Mouse (Mus musculus): ENCODE results near the gene Mapk3.
"Not testable (repeated sequence)": the region's sequence is repeated elsewhere in the genome, so short reads cannot be mapped to it uniquely, and the experiment has no call there.

The Mapk3 gene

DNA sequence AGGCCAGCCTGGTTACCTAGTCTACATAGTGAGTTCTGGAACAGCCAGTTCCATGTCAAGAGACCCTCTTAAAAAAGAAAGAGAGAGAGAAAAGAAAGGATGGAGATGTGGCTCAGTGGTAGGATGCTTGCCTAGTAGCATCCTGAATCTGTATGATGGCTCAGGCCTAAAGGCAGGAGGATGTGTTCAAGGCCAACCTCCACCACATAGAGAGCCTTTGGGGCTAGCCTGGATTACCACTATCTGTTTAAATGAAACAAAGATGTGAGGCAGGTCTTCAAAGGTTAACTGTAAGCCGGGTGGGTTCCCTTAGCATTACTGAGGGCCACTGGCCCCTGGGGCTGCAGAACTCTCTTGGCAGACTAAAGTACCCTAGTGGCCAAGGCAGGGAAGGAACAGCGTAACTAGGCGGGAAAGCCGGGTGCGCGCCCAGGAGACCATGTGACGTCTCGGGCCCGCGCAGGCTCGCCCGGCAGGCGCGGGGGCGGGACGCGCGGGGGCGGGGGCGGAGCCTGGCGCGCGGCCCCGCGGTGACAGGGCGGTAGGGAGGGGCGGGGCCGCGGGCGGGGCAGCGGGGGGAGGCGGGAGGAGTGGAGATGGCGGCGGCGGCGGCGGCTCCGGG lies at the start of gene Mapk3:
Gene Mapk3 (plus strand): TSS at position 552 of the 622 bp plus-strand sequence.
- peak; percentile 99 for DNase-seq

DNA sequence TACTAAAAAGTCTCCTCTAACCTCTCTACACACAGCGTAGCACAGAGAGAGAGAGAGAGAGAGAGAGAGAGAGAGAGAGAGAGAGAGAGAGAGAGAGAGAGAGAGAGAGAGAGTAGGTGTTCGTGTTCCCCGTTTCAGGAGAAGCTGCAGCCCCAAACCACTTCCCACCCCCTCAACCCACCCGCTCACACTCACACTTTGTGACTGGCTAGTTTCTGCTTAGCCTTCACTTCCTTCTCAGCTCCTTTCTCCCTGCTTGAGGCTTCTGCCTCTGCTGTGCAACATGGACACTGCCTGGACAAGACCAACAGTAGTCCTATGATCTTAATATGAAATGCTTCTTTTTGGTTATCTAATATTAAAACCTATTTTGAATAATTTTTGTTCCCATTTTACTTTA lies 49.1 kb upstream of the Mapk3 start:
- DNase-seq = peak; percentile 29

DNA sequence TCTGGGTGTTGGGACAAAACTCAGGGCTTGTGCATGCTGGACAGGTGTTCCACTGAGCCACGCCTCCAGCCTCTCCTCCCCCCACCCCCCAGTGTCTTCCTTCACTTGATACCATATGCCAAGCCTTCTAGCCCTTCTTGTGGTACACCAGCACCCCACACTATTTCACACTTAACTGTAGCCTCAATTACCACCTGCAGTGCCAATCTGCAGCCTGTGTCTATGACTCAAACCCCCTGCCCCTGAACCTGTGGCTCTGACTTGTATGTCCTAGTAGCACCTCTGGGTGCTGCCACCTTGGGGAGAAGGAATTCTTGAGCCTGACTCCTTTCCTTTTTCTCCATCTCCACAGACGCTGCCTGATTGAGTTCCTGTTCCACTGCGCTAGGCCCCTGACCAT lies 47.5 kb upstream of the Mapk3 start:
- peak; percentile 68 for DNase-seq

DNA sequence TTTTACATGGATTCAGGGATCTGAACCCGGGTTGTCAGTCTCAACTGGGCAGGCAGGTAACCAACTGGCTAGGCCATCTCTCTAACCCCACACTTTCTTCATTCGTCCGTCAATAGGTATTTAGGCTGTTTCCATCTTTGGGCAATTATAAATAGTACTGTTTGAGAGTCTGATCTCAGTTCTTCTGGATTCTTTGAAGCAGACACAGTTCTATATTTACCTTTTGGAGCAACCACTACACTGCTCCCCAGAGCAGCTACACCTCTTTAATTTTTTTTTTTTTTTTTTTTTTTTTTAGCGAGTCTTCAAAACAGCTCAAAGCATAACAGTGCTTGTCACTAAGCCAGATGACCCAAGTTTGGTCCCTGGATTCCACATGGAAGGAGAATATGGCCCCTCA lies 43.7 kb upstream of the Mapk3 start:
- DNase-seq = no peak

DNA sequence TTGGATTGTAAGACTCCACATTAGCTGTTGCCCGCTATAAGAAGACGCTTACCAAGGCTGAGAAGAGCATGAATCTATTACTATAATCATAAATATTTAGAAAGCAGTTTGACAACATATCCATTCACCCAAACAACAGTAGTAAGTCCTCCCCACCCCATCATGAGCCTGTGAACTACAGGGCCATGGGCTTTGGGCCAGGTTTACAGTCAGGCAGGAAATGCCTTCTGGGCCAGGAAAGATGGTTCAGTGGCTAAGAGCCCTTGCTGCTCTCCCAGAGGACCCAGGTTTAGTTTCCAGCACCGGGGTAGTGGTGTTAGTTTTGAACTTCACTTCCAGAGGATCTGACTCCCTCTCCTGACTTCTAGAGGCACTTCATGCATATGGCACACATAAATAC lies 41.8 kb upstream of the Mapk3 start:
- no peak for DNase-seq

DNA sequence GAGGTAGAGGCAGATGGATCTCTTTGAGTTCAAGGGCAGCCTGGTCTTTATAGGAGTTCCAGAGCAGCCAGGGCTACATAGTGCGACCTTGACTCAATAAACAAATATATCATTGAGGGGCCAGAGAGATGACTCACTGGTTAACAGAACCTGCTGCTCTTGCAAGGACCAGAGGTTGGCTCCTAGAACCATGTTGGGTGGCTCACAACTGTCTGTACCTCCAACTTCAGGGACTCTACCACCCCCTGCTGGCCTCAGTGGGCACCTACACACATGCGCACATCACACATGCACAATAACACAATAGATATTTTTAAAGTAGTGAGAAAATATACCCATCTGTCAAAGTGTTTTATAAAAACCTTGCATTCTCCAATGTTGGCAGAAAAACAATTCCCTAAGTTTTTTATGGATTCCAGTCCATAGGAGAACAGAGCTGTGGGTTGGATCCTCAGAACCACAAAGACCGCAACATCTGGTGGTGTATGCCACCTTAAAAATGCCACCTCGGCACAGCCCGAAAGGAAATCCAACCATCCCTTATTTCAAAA lies 40.5 kb upstream of the Mapk3 start:
- no peak for DNase-seq

DNA sequence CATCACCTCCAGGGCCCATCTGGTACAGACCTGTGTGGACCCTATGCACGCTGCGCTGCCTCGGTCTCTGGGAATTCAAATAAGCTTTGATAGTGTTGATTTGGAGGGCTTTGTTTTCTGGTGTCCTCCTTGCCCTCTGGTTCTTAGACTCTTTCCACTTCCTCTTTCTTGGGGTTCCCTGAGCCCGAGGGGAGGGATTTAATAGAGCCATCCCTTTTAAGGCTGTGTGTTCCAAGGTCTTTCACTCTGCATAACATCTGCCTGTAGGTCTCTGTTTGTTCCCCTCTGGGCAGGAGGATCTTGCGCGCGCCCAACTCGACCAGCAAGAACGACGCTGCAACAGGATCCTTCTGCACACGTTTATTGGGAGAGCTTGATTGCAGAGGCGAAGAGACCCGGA lies 37.8 kb upstream of the Mapk3 start:
- peak; percentile 89 for DNase-seq

DNA sequence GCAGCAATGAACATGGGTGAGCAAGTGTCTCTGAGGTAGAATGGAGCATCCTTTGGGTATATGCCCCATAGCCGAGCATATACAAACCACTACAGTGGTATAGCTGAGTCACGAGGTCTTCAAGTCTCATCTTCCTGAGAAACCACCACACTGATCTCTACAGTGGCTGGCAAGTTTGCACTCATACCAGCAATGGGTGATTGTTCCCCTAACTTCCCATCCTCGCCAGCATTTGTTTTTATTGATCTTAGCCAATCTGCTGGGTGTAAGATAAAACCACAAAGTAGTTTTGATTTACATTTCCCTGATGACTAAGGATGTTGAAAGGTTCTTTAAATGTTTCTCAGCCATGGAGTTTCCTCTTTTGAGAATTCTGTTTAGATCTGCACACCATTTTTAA lies 34.3 kb upstream of the Mapk3 start:
- DNase-seq = no peak

DNA sequence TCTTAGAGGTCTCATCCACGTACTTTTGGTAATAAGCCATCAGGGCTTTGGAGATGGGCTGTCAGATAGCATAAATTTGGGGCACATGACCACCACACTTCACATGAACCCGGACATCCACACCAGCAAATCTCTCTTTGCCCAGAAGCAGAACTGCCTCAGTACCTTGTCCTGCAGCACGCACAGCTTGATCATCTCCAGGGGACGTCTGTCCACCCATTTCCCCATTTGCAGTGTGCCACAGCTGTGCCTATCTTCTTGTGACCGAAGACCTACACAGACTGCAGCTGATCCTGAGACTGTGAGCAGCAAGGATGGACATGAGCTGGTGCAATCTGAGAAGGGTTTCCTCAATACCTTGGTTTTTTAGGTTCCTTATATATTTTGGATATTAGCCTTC lies 33.7 kb upstream of the Mapk3 start:
- no peak for DNase-seq

DNA sequence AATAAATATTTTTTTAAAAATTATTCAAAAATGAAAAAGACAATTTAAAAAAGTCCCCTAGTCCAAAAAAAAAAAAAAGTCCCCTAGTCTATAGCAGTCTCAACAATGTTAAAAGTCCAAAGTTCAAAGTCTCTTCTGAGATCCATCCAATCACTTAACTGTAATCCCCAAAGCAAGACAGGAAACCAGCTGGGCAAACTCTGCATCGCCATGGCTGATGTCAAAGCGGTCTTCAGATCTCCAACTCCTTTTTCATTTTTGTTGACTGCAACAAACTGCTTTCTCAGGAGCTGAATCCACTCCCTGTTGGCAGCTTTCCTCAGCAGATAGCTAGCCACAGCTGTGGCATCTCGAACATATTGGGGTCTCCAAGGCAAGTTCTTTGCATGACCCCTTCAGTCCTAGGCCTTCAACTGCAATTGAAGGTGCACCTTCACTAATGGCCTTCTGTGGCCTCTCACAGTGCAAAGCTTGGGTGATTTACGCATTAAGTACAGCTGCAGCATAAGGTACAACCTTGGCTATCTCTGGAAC lies 29.1 kb upstream of the Mapk3 start:
- not testable (repeated sequence) for DNase-seq

DNA sequence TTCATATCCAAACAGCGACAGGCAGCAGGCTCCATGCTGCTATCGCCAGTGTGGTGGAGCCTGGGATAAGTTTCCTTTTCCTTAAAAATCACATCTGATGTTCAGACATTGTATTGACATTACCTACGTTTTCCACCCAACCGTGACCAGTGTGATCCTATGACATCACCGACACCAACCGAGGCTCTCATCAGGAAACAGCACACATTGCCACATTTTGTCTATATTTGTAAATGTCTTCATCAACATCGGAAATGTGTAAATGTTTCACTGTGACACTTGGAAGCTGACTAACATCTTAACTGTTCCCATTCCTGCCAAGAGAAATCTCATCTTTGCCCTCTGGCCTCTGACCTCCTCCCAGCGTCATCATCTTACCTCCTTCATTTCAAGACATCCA lies 23.3 kb upstream of the Mapk3 start:
- DNase-seq = no peak

DNA sequence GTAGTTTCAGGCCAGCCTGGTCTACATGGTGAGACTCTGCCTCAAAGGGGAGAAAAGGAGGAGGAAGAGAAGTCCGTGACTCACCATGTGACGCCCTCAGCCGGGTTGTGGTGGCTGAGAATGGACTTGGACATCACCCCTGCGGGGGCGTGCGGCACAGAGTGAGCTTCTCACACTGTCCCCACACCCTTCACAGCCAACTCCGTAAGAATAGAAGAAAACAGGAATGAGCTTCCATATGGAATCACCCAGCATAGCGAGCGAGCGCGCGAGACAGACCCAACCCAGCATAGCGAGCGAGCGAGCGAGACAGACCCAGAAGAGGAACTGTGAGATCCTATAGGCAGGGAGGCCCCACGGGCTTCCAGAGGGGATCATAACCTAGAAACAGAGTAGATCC lies 19.9 kb upstream of the Mapk3 start:
- DNase-seq = no peak

DNA sequence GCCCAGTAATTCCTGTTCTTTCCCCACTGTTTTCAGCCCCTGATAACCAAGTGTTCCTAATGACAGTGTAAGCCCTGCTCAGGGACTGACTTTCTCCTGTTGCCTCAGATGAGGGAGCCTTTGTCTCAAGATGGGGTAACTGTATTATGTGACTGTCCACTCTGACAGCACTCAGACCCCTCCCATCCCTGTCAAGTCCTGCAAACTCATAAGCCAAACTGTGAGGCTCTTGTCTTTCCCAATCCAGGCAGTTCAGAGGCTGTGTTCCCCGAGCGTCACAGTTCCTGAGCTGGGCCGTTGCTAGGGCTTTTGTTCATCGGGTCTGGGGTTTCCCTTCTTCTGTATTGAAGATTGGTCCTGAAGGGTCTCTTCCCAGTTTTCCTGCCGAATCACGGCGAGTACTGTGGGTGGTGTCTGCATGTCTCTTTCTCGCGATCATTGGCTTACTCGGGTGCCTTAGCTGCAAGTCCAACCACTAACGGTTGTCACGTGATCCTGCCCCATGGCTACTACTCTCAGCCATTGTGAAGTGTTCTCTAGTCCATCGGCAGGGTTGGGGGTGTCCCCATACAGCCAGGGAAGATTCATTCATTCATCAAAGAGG lies 19.2 kb upstream of the Mapk3 start:
- DNase-seq = no peak

DNA sequence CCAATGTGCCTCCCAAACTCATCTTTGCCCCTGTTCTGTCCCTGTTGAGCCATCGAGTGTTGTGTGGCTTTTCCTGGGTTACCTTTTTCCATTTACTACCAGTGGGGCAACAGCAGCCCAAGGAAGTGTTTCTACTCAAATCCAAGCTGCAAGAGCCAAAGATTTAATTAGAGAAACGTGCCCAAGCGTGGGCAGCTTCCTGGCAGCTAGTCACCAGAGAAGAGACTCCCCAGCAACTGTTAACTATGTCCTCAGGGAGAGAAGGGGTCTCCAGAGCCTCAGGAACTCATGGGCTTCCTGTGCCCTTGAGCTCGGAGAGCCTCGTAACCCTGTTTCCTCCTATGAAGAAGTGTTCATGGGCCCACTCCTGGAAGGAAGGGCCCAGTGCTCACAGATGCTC lies 18.4 kb upstream of the Mapk3 start:
- peak; percentile 57 for DNase-seq

DNA sequence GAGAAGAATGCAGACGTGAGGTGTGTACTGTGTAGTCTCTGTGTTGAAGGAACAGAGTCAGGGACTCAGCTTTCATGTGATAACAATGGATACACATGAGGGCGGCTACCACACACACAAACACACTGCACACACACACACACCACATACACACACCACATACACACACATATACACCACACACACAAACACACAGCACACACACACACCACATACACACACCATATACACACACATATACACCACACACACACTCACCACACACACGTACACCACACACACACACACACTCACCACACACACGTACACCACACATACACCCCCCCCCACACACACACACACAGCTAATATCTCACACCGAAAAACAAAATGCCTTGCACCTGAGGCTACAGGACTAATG lies 17.9 kb upstream of the Mapk3 start:
- DNase-seq = no peak

DNA sequence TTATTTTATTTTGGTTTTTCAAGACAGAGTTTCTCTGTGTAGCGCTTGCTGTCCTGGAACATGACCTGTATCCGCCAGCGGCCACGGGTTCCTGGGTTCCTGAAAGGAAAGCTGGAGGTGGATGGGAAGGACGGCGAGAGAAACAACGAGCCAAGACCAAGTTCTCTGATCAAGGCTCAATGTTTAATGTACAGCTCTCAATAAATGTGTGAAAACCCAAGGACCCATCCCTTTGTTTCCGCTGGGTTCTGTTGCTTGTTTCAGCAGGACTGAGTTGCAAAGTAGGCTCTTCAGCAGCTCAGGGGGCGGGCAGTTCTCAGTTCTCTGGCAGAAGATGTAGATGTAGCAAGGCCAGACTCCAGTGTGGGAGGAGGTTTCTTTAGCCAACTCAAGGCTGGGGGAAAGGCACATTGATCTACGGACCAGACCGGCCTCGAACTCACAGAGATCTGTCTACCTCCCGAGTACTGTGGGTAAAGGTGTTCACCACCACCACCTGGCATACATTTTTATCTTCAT lies 17.4 kb upstream of the Mapk3 start:
- peak; percentile 61 for DNase-seq

DNA sequence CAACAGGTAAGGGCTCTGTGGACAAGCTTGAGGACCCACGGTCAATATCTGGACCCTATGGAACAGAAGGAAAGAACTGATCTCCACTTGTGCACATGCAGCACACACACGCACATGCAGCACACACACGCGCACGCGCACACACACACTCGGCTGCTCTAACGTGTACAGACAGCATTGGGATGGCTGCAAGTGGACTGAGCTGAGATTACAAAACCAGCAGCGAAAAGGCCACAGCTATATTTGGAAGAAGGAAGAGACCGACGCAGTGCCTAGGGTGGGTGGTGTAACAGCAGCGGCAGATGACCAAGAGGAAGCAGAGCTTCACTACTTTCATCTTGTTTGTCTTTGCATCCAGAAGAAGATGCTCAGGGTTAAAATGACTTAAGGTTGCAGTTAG lies 13.3 kb upstream of the Mapk3 start:
- peak; percentile 97 for DNase-seq

DNA sequence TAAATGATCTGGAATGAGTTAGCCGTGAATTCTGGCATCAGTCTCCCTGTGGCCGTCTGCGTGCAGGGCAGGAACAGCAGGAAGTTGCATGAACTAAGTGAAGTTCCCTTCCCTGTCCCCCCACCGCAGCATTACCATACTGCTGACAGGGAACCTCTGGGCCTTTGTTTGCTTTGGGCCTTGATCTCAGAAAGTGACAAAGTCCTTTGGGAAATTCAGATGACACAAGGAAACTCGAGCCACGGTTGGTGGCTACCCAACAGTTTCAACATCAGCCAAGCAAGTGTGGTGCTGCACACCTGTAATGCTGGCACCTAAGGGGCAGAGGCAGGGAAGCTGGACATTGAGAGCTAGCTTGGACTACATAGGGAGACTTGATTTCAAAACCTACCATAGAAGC lies 12.6 kb upstream of the Mapk3 start:
- peak; percentile 96 for DNase-seq

DNA sequence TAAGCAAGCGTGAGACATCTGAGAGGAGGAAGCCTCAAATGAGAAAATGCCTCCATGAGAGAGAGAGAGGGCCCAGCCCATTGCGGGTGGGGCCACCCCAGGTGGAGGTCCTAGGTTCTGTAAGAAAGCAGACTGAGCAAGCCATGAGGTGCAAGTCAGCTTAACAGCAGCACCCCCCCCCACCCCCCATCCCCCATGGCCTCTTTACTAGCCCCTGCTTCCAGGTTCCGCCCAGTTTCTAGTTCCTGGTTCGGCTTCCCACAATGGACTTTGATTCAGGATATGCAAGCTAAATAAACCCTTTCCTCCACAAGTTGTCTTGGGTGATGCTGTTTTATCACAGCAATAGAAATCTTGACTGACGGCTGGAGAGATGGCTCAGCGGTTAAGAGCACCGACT lies 10.6 kb upstream of the Mapk3 start:
- DNase-seq = peak; percentile 85

DNA sequence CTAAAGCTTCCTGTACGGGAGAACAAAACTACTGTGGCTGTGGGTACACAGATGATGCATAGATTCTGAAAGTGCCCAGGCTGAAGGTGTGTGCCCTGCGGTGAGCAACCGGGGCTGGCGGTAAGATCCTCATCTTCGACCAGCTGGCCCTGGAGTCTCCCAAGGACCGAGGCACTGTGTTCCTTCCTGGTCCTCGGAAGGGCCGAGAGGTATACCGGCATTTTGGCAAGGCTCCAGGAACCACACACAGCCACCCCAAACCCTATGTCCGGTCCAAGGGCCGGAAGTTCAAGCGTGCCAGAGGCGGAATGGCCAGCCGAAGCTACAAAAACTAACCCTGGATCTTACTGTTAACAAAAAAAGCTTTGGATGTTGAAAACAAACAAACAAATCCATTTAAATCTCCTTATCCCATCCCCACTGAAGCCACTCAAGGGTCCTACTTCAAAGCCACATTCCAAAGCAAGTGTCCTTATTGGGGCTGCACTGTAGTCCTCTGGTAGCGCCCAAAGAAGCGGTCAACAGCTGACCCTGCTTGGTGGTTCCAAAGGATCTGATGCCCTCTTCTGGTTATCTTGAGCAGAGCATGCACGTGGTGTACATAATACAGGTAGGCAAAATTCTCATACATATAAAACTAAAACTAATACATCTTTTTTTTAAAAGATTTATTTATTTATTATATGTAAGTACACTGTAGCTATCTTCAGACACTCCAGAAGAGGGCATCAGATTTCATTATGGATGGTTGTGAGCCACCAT lies 9.6 kb upstream of the Mapk3 start:
- DNase-seq = peak; percentile 86

DNA sequence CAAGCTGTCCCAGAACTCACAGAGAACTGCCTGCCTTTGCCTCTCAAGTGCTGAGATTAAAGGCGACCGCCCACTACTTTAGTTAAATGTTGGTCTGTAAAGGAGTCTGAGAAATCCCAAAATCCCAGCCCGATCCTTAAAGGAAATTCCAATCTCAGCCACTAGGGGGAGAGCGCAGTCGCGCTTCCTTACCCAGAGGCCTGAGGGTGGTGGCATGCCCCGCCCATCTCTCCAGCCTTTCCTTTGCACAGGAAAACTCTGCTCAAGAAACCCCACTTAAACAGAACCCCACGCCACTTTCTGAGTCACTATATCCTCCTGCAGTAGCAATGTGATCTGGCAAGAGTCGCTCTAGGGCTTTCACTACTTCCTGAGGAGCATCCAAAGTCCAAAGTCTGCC lies 4.5 kb upstream of the Mapk3 start:
- DNase-seq = peak; percentile 97

DNA sequence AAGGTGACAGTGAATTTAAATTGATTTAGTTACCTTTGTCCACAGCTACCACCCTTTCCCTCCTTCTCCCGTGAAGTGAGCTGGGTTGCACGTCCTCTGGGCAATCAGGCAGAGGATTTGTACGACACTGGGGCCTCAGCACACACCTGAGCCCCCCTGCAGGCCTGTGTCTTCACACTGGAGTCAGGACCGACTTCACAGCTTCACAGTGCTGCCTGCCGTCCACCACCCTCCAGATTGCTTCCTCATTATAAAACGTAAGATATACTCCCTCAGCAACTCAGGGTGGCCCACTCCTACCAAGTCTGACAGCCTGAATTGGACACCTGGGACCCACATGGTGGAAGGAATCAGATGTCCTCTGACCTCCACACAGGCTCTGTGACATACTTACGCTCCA lies 862 bp upstream of the Mapk3 start:
- DNase-seq = peak; percentile 89

DNA sequence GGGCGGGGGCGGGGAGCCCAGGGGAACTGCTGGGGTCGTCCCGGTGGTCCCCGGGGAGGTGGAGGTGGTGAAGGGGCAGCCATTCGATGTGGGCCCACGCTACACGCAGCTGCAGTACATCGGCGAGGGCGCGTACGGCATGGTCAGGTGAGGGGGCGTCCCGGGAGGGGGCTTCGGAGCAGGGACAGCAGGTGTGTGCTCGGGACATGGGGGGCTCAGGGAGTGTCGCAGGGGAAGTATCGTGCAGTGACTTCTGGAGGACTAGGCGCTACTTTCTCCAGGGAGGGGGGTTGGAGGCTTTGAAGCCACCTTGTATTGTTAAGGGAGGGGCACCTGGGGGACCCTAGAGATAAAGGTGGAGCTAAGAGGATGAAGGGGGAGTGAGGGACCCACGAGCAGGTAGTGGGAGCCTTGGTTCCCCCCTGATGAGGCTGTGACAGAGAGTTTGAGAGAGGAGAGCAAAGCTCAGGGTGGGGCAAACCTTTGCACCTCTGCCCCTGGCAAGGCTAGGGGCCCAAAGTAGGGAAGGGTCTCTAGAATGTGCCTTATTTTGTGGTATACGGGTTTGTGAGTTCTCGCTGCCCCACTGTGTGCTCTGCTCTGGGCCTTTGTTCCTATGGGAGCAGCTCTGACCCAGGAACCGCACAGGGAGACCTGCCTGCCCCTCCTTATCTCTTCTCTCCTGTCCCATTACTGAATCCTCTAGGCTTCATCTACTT lies 430 bp downstream of the Mapk3 start:
- no peak for DNase-seq

Data from heart, adult 11 months (tissue).